Mouse (Mus musculus): ENCODE measurements around the gene Was. TPM values are rescaled to one million over a fixed set of nuclear protein-coding genes. Genes with fewer than 3 reads are reported as not detected.

Was gene
- 51.5 TPM for polyA plus RNA-seq (2017; shearing (Covaris generic))

GRCm38 (mm10) chrX:8090346-8090953, at the start of gene Was:
Gene Was (minus strand): TSS chrX:8090498.

GRCm38 (mm10) chrX:8132017-8132976, 42.0 kb upstream of the Was start, which contains the start of gene Wdr13:
Gene Wdr13 (minus strand): TSS chrX:8132892.

GRCm38 (mm10) chrX:8074430-8075014, 15.8 kb downstream of the Was start, which contains the start of gene Suv39h1:
Gene Suv39h1 (minus strand): TSS chrX:8074760.

Other genes starting within 250 kb of the Was start
- gene Otud5, start 249.1 kb downstream of the Was start, polyA plus RNA-seq (2017; shearing (Covaris generic)), result 191 TPM
- 233 TPM for gene Pim2, start 212.2 kb downstream of the Was start, polyA plus RNA-seq (2017; shearing (Covaris generic))
- gene Slc35a2, start 206.5 kb downstream of the Was start, polyA plus RNA-seq (2017; shearing (Covaris generic)), result 38.7 TPM
- gene Pqbp1, start 191.2 kb downstream of the Was start, polyA plus RNA-seq (2017; shearing (Covaris generic)), result 170 TPM
- 101 TPM for gene Timm17b, start 191.1 kb downstream of the Was start, polyA plus RNA-seq (2017; shearing (Covaris generic))
- gene Gm10491, start 182.7 kb downstream of the Was start, polyA plus RNA-seq (2017; shearing (Covaris generic)), result not detected
- gene Gm10490, start 181.0 kb downstream of the Was start, polyA plus RNA-seq (2017; shearing (Covaris generic)), result not detected
- gene Pcsk1n, start 170.7 kb downstream of the Was start, polyA plus RNA-seq (2017; shearing (Covaris generic)), result not detected
- not detected for gene Eras, start 161.9 kb downstream of the Was start, polyA plus RNA-seq (2017; shearing (Covaris generic))
- gene Hdac6, start 142.6 kb downstream of the Was start, polyA plus RNA-seq (2017; shearing (Covaris generic)), result 12.9 TPM
- not detected for gene Gata1, start 112.4 kb downstream of the Was start, polyA plus RNA-seq (2017; shearing (Covaris generic))
- not detected for gene Glod5, start 72.0 kb downstream of the Was start, polyA plus RNA-seq (2017; shearing (Covaris generic))
- 22.0 TPM for gene Suv39h1, start 15.7 kb downstream of the Was start, polyA plus RNA-seq (2017; shearing (Covaris generic))
- gene Wdr13, start 42.4 kb upstream of the Was start, polyA plus RNA-seq (2017; shearing (Covaris generic)), result 19.5 TPM
- 967 TPM for gene Rbm3, start 55.4 kb upstream of the Was start, polyA plus RNA-seq (2017; shearing (Covaris generic))
- gene Tbc1d25, start 85.7 kb upstream of the Was start, polyA plus RNA-seq (2017; shearing (Covaris generic)), result 31.8 TPM
- 55.6 TPM for gene Ebp, start 103.0 kb upstream of the Was start, polyA plus RNA-seq (2017; shearing (Covaris generic))
- not detected for gene Porcn, start 116.0 kb upstream of the Was start, polyA plus RNA-seq (2017; shearing (Covaris generic))
- 13.9 TPM for gene Ftsj1, start 161.9 kb upstream of the Was start, polyA plus RNA-seq (2017; shearing (Covaris generic))
- gene Slc38a5, start 180.6 kb upstream of the Was start, polyA plus RNA-seq (2017; shearing (Covaris generic)), result not detected
- gene Ssxb10, start 236.9 kb upstream of the Was start, polyA plus RNA-seq (2017; shearing (Covaris generic)), result not detected